Mouse (Mus musculus) cerebellum, postnatal 10 days (tissue): ENCODE data around the gene Fyb.

Experiments used
- DNase-seq, 2 experiments: peaks; one replicate each; pipeline ENCODE4 v3.0.0; 2021; ENCODE audit warnings: mixed read lengths in 2 of 2

The Fyb gene

GRCm38 (mm10) chr15:6522653-6523167, at the start of gene Fyb:
Fyb (plus strand) TSS chr15:6522853.
- DNase-seq, result no peak

DNA sequence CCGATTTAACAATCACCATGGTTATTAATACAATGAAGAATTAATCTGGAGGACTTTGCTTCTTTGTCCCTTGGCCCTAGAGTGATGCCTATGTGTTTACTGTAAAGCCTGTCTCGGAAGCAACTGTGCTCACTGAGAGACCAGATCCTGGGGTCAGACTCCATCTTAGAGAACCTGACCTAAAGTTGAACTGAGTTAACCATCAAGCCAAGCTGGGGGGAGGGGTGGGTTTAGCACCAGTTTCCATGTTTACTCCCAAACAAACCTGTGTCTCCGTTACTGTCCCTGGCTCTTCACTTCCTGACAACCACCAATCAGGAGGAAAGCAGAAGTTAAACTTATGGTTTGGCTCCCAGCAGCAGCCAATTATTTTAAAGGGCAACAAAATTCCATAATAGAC, 39.1 kb upstream of the Fyb start:
- no peak for DNase-seq

DNA sequence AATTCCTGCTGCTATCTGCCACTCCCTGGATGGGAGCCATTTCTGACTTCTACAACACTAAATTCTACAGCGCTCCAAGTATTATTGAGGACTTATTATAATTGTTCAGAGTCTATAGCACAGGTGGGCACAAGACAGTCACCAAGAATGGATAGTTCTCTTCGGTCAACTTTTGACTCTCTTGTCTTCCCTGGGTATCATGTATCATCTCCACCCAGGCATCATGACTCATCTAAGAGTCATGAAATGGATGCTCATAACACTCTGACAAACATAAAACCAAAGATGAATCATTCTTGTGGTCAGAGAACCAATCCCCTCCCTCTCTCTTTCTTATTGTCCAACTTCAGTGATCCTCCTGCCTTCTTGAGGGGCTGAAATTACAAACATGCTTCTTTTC, 30.3 kb upstream of the Fyb start:
- no peak for DNase-seq

DNA sequence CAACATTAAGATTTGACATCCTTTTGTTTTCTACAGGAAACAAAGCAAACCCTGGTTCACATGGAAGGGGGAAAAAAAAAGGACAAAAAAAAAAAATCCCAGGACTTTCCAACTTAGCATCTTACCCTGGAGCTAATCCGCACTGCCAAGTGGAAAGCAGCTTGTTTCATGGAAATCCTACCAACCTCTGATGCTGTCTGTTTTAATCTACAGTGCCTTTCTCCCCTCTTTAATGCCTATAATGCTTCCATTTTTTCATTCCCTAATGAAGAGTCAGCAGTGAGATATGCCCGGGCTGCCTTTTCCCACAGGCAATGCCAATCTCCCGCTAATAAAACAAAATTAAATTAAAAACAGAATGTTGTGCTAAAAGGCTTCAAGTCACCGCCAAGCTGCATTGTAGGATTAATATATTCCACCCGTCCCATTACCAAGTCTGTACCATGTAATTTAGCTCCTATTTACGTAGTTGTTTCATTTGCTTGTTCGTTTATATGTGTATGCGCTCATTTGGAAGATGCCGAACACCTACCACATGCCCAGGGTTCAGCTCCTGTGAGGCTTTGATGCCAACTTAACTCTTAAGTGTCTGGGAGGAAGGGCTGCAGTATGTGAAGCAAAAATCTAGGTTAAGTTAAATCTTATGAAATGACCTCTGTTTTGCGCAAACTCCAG, 24.1 kb upstream of the Fyb start:
- peak in 1 of 2 experiments; percentile 1 for DNase-seq

DNA sequence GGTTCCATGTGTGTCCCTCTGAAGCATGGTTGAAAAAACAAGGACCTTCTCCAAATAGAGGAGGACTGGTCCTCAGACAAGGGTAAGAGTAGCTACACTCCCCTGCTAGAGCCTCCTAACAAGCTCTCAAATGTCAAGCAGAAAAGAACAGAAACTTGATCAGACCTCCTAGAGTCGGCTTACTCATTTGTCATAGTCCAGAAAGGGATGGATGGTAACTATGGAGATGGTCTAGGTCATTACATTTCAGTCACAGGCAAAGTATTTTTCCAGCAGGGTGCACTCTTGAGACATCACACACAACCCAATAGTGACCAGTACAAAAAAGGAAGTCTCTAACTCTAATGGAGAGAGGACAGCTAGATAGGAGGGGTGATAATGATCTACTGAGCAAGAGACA, 21.9 kb upstream of the Fyb start:
- DNase-seq, result no peak

GRCm38 (mm10) chr15:6517525-6517924, 5.1 kb upstream of the Fyb start:
- DNase-seq, result no peak

DNA sequence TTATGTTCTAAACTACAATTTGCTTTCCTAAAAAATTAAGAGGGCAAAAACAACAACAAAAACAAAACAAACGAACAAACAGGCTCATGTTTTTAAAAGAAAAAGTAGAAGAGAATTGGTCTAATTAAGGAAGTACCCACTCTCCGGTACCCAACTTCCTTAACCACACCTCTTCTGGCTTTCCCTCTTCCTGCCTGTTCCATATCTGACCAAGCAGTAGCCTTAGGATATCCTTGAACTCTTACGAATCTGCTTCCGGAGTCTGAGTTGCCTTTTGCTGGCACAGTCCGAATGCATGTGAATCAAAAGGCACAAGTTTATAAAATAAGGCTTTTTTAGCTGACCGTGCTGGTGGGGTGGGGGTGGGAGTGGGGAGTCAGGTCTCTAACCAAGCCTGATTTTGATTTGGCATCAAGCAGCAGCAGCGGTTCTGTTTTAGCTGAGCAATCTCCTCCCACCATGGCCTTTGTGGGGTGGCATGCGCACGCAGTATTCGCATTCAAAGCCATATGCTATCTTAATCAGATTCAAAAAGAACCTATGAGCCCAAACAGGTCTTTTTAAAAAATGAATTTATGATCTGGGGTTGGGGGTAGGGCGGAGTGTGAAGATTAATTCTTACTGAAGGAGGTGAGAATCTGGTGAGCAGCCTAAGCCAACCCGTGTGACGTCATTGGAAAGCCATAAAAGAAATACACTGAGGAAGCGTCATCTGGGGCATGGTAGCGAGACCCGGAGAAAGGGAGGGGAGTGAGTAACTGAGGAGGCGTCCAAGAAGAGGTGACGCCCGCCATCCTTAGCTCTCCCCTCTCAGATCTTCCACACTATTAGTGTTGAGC, 3.0 kb upstream of the Fyb start:
- no peak for DNase-seq

DNA sequence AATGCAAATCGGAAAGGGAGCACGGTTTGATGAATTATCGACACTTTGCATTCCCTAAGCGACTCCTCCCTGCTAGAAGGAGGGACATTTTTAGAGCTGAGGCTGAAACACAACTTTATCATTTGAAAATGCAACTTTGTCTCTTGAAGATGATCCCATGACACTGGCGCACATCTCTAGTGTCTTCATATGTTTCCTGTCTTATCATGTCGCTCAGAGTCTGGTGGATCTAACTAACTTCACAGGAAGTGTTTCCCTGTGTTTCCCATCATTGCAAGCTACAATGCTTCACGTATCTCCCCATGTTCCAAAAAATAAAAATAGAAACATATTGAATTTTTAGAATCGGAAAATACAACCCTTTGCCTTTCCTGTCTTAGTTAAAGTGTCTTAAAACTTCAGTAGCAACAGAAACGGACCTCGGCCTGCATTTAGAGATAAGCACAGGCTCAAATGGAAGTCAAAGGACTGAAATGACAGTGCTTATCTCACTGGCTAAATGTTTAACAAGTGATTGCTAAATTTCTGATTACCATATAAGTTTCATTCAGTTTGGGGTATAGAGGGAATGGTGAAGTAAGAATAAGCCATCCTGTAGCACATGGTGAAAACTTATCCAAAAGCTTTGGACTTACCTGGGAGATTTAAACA, 2.0 kb upstream of the Fyb start:
- DNase-seq, result no peak

DNA sequence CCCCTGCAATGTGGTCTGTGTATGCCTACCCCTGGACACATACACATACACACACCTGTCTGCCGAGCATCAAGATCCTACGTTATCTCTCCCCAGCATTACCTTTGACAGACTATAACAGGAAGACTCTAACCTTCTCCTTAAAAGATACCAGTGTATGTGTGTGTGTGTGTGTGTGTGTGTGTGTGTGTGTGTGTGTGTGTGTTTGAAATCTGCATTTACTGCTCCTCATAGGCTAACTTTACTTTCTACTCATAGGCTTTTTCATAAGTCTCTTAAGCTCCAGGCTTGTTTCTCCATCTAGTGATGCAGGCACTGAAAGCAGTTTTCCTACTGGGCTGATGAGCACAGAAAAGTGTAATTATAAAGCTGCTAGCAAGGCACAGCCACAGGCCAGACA, 2.1 kb downstream of the Fyb start:
- no peak for DNase-seq

DNA sequence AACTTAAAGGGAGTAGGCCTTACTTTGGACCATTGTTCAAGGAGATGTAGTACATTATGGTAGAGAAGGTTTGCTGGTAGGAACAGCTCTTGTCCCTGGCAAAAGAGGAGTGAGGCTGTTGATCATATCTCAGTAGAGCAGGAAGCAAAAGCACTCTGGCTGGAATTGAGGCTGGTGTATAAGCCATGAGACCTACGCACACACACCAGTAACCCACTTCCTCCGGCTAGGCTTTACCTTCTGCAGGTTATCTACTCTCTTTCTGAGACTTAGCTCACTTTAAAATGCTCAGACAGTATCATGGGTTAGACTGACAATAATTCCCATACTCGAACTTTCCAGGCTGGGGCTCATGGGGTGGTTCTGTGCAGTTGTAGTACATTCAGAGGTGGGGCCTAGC, 2.7 kb downstream of the Fyb start:
- DNase-seq, result no peak

- DNase-seq, result no peak
These were observed 11.2 kb downstream of the Fyb start for GRCm38 (mm10) chr15:6533858-6534343.

- DNase-seq, result no peak
These were observed 11.9 kb downstream of the Fyb start for GRCm38 (mm10) chr15:6534592-6534991.

- DNase-seq, result no peak
These were observed 17.1 kb downstream of the Fyb start for GRCm38 (mm10) chr15:6539639-6540338.

GRCm38 (mm10) chr15:6548911-6549310, 26.3 kb downstream of the Fyb start:
- no peak for DNase-seq

- no peak for DNase-seq
These were observed 29.2 kb downstream of the Fyb start for GRCm38 (mm10) chr15:6551875-6552274.

- no peak for DNase-seq
These were observed 32.1 kb downstream of the Fyb start for GRCm38 (mm10) chr15:6554742-6555141.

- DNase-seq, result no peak
These were observed 32.9 kb downstream of the Fyb start for GRCm38 (mm10) chr15:6555536-6555935.

- no peak for DNase-seq
These were observed 33.6 kb downstream of the Fyb start for GRCm38 (mm10) chr15:6556272-6556671.

DNA sequence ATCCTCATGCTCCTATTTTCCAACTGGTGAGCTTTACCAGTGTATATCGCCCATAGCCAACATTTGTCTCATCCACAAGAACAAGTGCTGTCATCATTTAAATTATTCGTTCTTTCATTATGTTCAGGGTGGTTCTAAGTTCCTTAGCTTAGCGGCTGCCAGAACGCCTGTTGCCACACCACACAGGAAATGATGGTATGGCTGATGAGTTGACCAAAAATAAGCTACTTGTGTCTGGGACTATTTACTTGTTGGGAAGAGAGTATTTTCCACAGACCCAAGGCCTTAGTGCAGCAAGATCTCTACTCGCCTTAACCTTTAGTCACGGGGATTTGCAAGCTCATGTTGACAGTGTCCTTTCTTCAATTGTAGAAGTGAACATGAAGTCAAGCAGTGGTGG, 34.3 kb downstream of the Fyb start:
- no peak for DNase-seq

DNA sequence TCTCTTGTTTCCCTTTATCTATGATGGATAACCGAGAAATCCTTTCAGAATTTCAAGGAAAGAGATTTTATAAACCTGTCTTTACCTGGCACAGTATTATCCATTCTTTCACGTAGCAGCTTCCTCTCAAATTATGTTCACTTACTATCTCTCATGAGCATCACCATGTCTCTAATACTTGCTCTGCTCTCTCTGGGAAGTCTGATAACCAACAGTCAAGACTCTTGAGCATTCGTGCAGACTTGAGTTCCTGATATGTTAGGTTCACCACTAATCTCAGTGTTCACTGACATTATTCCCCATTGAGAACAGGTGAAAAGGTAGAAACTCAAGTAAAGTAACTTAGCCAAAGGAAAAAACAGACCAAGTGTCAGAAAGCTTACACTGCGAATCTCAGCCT, 34.9 kb downstream of the Fyb start:
- DNase-seq, result no peak

- no peak for DNase-seq
These were observed 36.5 kb downstream of the Fyb start for GRCm38 (mm10) chr15:6559188-6559587.

DNA sequence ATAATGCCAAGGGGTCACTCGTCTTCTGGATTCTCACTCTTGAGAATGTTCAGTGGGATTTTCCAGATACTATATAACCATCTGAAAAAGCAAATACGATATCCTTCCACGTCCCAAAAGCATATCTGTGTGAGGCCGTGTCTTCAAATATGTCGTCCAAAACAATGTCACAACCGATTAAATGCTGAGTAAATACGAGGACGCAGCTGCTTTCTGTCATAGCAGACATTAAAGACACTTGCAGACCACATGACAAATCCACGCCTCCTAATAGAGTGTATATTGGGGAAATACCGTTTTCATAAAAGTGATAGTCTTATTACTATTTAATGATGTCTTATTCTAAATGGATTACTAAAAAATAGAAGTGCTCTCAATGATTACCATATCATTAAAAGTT, 38.0 kb downstream of the Fyb start:
- DNase-seq, result no peak

- no peak for DNase-seq
These were observed 39.5 kb downstream of the Fyb start for GRCm38 (mm10) chr15:6562161-6562560.
